Mouse (Mus musculus): ENCODE results near the gene Med13.

Med13 gene

GRCm38 (mm10) chr11:86356854-86357788 lies at the start of gene Med13:
Med13 (minus strand) TSS chr11:86357602.
- in situ Hi-C loops (cut with MboI, MseI): no loop called here

GRCm38 (mm10) chr11:86404590-86404989 lies 47.2 kb upstream of the Med13 start:
- in situ Hi-C loops (cut with MboI, MseI): loop anchor here in 1 of 2 experiments (10.0 kb wide), 1 partner anchor 310 kb away; no protein-coding TSS in a partner anchor

GRCm38 (mm10) chr11:86403845-86404244 lies 46.4 kb upstream of the Med13 start:
- in situ Hi-C loops (cut with MboI, MseI): loop anchor here in 1 of 2 experiments (10.0 kb wide), 1 partner anchor 309 kb away; no protein-coding TSS in a partner anchor

- in situ Hi-C loops (cut with MboI, MseI): loop anchor here in 1 of 2 experiments (10.0 kb wide), 1 partner anchor 305 kb away; no protein-coding TSS in a partner anchor
Measured at GRCm38 (mm10) chr11:86399241-86400107, 42.1 kb upstream of the Med13 start.

GRCm38 (mm10) chr11:86396950-86397594 lies 39.7 kb upstream of the Med13 start:
- in situ Hi-C loops (cut with MboI, MseI): no loop called here

- in situ Hi-C loops (cut with MboI, MseI): no loop called here
Measured at GRCm38 (mm10) chr11:86396518-86396917, 39.1 kb upstream of the Med13 start.

- in situ Hi-C loops (cut with MboI, MseI): no loop called here
Measured at GRCm38 (mm10) chr11:86395513-86396125, 38.2 kb upstream of the Med13 start.

GRCm38 (mm10) chr11:86395100-86395499 lies 37.7 kb upstream of the Med13 start:
- in situ Hi-C loops (cut with MboI, MseI): no loop called here

- in situ Hi-C loops (cut with MboI, MseI): no loop called here
Measured at GRCm38 (mm10) chr11:86391687-86392086, 34.3 kb upstream of the Med13 start.

GRCm38 (mm10) chr11:86390308-86390707 lies 32.9 kb upstream of the Med13 start:
- in situ Hi-C loops (cut with MboI, MseI): no loop called here

GRCm38 (mm10) chr11:86389506-86389905 lies 32.1 kb upstream of the Med13 start:
- in situ Hi-C loops (cut with MboI, MseI): no loop called here

GRCm38 (mm10) chr11:86388821-86389480 lies 31.5 kb upstream of the Med13 start:
- in situ Hi-C loops (cut with MboI, MseI): no loop called here

- in situ Hi-C loops (cut with MboI, MseI): no loop called here
Measured at GRCm38 (mm10) chr11:86387121-86387893, 29.9 kb upstream of the Med13 start.

GRCm38 (mm10) chr11:86386576-86386975 lies 29.2 kb upstream of the Med13 start:
- in situ Hi-C loops (cut with MboI, MseI): no loop called here

- in situ Hi-C loops (cut with MboI, MseI): no loop called here
Measured at GRCm38 (mm10) chr11:86385710-86386282, 28.4 kb upstream of the Med13 start.

GRCm38 (mm10) chr11:86384141-86384540 lies 26.7 kb upstream of the Med13 start:
- in situ Hi-C loops (cut with MboI, MseI): loop anchor here in 1 of 2 experiments (5.0 kb wide), 1 partner anchor 53 kb away; no protein-coding TSS in a partner anchor

GRCm38 (mm10) chr11:86382520-86383157 lies 25.2 kb upstream of the Med13 start:
- in situ Hi-C loops (cut with MboI, MseI): loop anchor here in 1 of 2 experiments (5.0 kb wide), 1 partner anchor 55 kb away; no protein-coding TSS in a partner anchor

- in situ Hi-C loops (cut with MboI, MseI): loop anchor here in 1 of 2 experiments (5.0 kb wide), 1 partner anchor 56 kb away; no protein-coding TSS in a partner anchor
Measured at GRCm38 (mm10) chr11:86381478-86382091, 24.2 kb upstream of the Med13 start.
